Mouse (Mus musculus) heart, embryonic 15.5 days (tissue): Measurements from ENCODE around the gene Dynll2. TPM values are rescaled to one million over a fixed set of nuclear protein-coding genes. Genes with fewer than 3 reads are reported as not detected.
A peak's percentile ranks its signal among the peaks of the same experiment; 100 is the strongest.

Source experiments
- ATAC-seq: fragments of 200-750 bp; cut with Nextera tagmentation; replicated peaks from 2 replicates; pipeline ENCODE4 v1.8.0; 2017; ENCODE audit warnings: low read depth, moderate TSS enrichment; ENCODE audit not compliant: insufficient number of reproducible peaks, insufficient read depth, low FRiP score
- H3K27ac ChIP-seq: fragments of 300-500 bp; sonication (generic); 2 replicates; pipeline ENCODE4 v1.5.1; 2015; ENCODE audit warnings: mild to moderate bottlenecking, inconsistent platforms
- H3K27me3 ChIP-seq: fragments of 300-500 bp; sonication (generic); 2 replicates; pipeline ENCODE4 v1.6.1; 2015; ENCODE audit warnings: inconsistent platforms
- H3K36me3 ChIP-seq: fragments of 300-500 bp; sonication (generic); 2 replicates; pipeline ENCODE4 v1.6.1; 2015; ENCODE audit warnings: mild to moderate bottlenecking, inconsistent platforms
- H3K4me1 ChIP-seq: fragments of 300-500 bp; sonication (generic); replicated peaks from 2 replicates; pipeline ENCODE4 v1.6.1; 2015; ENCODE audit warnings: inconsistent platforms
- H3K4me2 ChIP-seq: fragments of 300-500 bp; sonication (generic); 2 replicates; pipeline ENCODE4 v1.6.1; 2015; ENCODE audit warnings: inconsistent platforms, mild to moderate bottlenecking, moderate library complexity
- H3K4me3 ChIP-seq: fragments of 300-500 bp; sonication (generic); 2 replicates; pipeline ENCODE4 v1.5.1; 2015; ENCODE audit warnings: mild to moderate bottlenecking, inconsistent platforms
- H3K9ac ChIP-seq: fragments of 300-500 bp; sonication (generic); 2 replicates; pipeline ENCODE4 v1.6.1; 2015; ENCODE audit warnings: mild to moderate bottlenecking, inconsistent platforms
- H3K9me3 ChIP-seq: fragments of 300-500 bp; sonication (generic); replicated peaks from 2 replicates; pipeline ENCODE4 v1.6.1; 2016; ENCODE audit warnings: inconsistent platforms
- WGBS: fragments of 180-500 bp; shearing (Covaris S2); methylation state at CpG from one replicate; pipeline ENCODE4 v1.1.7; 2015; ENCODE audit warnings: mixed read lengths; 5-methylcytosine and 5-hydroxymethylcytosine counted together
- polyA plus RNA-seq: library from polyadenylated mRNA; unstranded; fragments of >200 nt; fragmentation: Nextera tagmentation; extraction: Ambion mirVana; gene quantifications from 2 replicates; pipeline ENCODE4 v1.2.1, GENCODE M21; 2015

Gene Dynll2
- polyA plus RNA-seq, 1 experiment from 2014 or later = 23.1 TPM

DNA sequence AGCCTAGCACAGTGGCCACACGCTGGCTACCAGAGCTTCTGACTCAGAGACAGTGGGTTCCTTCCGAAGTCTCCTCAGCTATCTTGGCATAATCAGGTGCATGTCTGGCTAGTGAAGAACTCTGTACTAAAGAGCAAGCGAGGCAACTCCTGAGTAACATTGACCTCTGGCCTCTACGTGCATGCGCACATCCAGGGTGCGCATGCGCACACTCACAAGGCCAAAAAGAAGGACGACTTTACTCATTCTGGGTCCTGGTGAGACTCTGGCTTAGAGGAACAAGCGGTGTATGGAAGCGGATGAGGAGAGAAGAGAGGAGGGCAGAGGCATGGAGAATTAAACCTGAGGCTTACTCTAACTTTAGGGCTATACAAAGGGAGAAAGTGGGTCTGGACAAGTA is 26.3 kb upstream of the Dynll2 start:
- no peak overlapping the region for H3K9ac ChIP-seq
- H3K36me3 ChIP-seq = no peaks in the 10 kb centered on the region
- ATAC-seq = no peak
- no peaks in the 10 kb centered on the region for H3K27me3 ChIP-seq
- no peak overlapping the region for H3K4me2 ChIP-seq
- H3K27ac ChIP-seq = no peak overlapping the region
- H3K4me3 ChIP-seq = no peak overlapping the region
- peaks cover 23% of the 10 kb centered on the region for H3K4me1 ChIP-seq
- WGBS = 89% methylated on average over 10 of the region's 10 CpGs
- no peaks in the 10 kb centered on the region for H3K9me3 ChIP-seq

DNA sequence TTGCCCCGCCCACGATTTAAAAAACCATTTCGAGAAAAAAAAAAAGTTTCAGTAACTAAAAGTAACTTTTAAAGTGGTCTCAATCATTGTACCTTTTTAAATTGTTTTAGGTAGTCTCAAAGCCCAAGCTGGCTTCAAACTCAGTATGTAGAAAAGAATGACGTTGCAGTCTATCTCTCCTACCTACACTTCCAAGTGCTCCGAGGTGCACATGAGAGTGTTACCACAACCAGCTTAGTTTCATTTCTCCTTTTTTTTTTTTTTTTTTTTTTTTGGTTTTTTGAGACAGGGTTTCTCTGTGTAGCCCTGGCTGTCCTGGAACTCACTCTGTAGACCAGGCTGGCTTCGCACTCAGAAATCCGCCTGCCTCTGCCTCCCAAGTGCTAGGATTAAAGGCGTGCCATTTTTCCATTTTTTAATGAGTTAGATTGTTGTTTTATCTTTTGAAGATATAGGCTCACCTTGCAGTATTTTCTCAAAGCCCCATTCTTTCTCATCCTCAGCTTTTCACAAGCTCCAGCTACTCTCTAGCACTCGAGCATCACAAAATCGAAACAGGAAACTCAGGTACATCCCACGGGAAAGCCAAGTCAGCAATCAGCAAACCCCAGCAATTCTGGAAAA is 25.4 kb upstream of the Dynll2 start:
- ATAC-seq = no peak
- no peaks in the 10 kb centered on the region for H3K36me3 ChIP-seq
- no peak overlapping the region for H3K9ac ChIP-seq
- H3K4me3 ChIP-seq = no peak overlapping the region
- H3K4me2 ChIP-seq = no peak overlapping the region
- H3K4me1 ChIP-seq = peaks cover 24% of the 10 kb centered on the region
- H3K27ac ChIP-seq = no peak overlapping the region
- no peaks in the 10 kb centered on the region for H3K27me3 ChIP-seq
- no peaks in the 10 kb centered on the region for H3K9me3 ChIP-seq
- 82% methylated on average over 11 of the region's 11 CpGs for WGBS

GRCm38 (mm10) chr11:88011914-88012419 is 24.6 kb upstream of the Dynll2 start:
- H3K9me3 ChIP-seq = no peaks in the 10 kb centered on the region
- ATAC-seq = no peak
- H3K27ac ChIP-seq = no peak overlapping the region
- H3K4me2 ChIP-seq = no peak overlapping the region
- H3K4me1 ChIP-seq = peaks cover 24% of the 10 kb centered on the region
- H3K36me3 ChIP-seq = no peaks in the 10 kb centered on the region
- H3K4me3 ChIP-seq = no peak overlapping the region
- no peaks in the 10 kb centered on the region for H3K27me3 ChIP-seq
- WGBS = 74% methylated on average over 7 of the region's 7 CpGs
- H3K9ac ChIP-seq = no peak overlapping the region

DNA sequence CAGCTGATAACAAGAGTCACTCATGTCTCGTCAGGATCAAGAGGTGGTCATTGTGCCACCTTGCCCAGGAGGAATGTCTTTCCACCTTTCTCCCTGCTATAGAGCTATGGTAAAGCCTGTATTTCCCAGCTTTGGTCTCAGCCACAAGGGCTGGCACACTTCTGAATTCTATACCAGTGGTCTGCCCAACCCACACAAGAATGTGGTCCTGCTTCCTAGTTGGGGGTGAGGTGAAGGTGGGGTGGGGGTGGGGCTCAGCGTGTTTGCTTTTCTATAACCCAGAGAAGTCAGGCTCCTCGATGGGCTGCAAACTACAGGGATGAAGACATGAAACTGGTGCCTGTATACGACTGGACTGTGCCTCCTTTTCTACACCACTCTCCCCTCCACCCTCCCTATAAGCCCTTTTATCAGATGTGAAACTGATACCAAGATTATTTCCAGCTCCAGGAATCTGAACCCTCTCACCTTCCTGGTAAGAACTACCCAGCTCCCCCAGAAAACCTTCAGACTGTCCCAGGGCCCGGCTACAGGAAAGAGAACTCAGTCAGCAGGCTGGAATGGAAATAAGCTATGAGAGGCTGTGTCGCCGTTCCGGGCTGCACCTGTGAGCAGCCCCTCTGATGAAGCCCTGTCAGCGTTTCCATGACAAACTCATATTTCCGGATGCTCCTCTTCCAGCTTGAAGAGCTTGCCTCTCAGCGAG is 24.0 kb upstream of the Dynll2 start:
- 48% methylated on average over 11 of the region's 11 CpGs for WGBS
- peaks cover 24% of the 10 kb centered on the region for H3K4me1 ChIP-seq
- H3K36me3 ChIP-seq = no peaks in the 10 kb centered on the region
- H3K9ac ChIP-seq = no peak overlapping the region
- no peak overlapping the region for H3K4me2 ChIP-seq
- H3K27me3 ChIP-seq = no peaks in the 10 kb centered on the region
- ATAC-seq = no peak
- H3K27ac ChIP-seq = no peak overlapping the region
- H3K9me3 ChIP-seq = no peaks in the 10 kb centered on the region
- no peak overlapping the region for H3K4me3 ChIP-seq

- H3K36me3 ChIP-seq = no peaks in the 10 kb centered on the region
- H3K9me3 ChIP-seq = no peaks in the 10 kb centered on the region
- peak overlapping the region; percentile 59 for H3K4me2 ChIP-seq
- H3K27ac ChIP-seq = no peak overlapping the region
- no peak overlapping the region for H3K9ac ChIP-seq
- 16% methylated on average over 16 of the region's 16 CpGs for WGBS
- peak overlapping the region; percentile 33 for H3K4me3 ChIP-seq
- ATAC-seq = peak; percentile 35; the same call in 1 of the 2 replicates
- no peaks in the 10 kb centered on the region for H3K27me3 ChIP-seq
- H3K4me1 ChIP-seq = peaks cover 24% of the 10 kb centered on the region
These were observed 22.3 kb upstream of the Dynll2 start for GRCm38 (mm10) chr11:88009542-88010190.

- H3K36me3 ChIP-seq = no peaks in the 10 kb centered on the region
- no peaks in the 10 kb centered on the region for H3K9me3 ChIP-seq
- no peaks in the 10 kb centered on the region for H3K27me3 ChIP-seq
- no peak for ATAC-seq
- no peak overlapping the region for H3K9ac ChIP-seq
- no peak overlapping the region for H3K27ac ChIP-seq
- H3K4me2 ChIP-seq = no peak overlapping the region
- peaks cover 24% of the 10 kb centered on the region for H3K4me1 ChIP-seq
- no peak overlapping the region for H3K4me3 ChIP-seq
- 43% methylated on average over 1 of the region's 1 CpGs for WGBS
These were observed 21.3 kb upstream of the Dynll2 start for GRCm38 (mm10) chr11:88008641-88009040.

- no peaks in the 10 kb centered on the region for H3K9me3 ChIP-seq
These were observed 16.8 kb upstream of the Dynll2 start for GRCm38 (mm10) chr11:88004123-88004522.

DNA sequence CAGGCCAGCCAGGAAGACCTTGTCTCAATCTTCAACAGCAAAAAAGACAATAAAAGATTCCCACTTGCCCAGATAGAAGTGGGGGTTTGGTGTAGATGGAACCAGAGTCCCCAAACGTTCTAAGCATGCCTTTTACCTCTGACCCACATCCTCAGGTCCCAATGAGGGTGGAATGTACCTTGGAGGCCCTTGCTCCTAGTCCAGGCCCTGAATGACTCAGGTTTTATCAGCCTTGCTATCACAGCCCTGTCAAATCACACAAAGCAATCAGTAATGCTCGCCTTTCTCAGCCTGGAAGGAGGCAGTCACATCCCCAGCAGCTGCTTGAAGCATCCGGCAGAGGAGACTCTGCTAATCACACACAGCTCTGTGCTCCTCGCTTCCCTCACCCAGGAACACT is 15.4 kb upstream of the Dynll2 start:
- 33% methylated on average over 4 of the region's 4 CpGs for WGBS
- H3K9ac ChIP-seq = no peak overlapping the region
- no peaks in the 10 kb centered on the region for H3K27me3 ChIP-seq
- no peaks in the 10 kb centered on the region for H3K9me3 ChIP-seq
- no peaks in the 10 kb centered on the region for H3K36me3 ChIP-seq
- H3K4me1 ChIP-seq = no peaks in the 10 kb centered on the region
- H3K4me2 ChIP-seq = no peak overlapping the region
- H3K4me3 ChIP-seq = no peak overlapping the region
- no peak overlapping the region for H3K27ac ChIP-seq
- no peak for ATAC-seq

More at GRCm38 (mm10) chr11:88004123-88004522, 16.8 kb upstream of the Dynll2 start:
- H3K36me3 ChIP-seq = no peaks in the 10 kb centered on the region
- H3K4me3 ChIP-seq = no peak overlapping the region
- H3K4me2 ChIP-seq = no peak overlapping the region
- no peaks in the 10 kb centered on the region for H3K27me3 ChIP-seq
- WGBS = 42% methylated on average over 2 of the region's 2 CpGs
- no peak overlapping the region for H3K27ac ChIP-seq
- H3K4me1 ChIP-seq = peaks cover 6% of the 10 kb centered on the region; the same call in 1 of the 2 replicates
- no peak for ATAC-seq
- no peak overlapping the region for H3K9ac ChIP-seq

GRCm38 (mm10) chr11:87999751-88000150 is 12.4 kb upstream of the Dynll2 start:
- H3K27ac ChIP-seq = no peak overlapping the region
- no peak overlapping the region for H3K4me3 ChIP-seq
- no peaks in the 10 kb centered on the region for H3K9me3 ChIP-seq
- no peaks in the 10 kb centered on the region for H3K4me1 ChIP-seq
- ATAC-seq = no peak
- no peaks in the 10 kb centered on the region for H3K27me3 ChIP-seq
- no peak overlapping the region for H3K4me2 ChIP-seq
- 85% methylated on average over 5 of the region's 5 CpGs for WGBS
- H3K36me3 ChIP-seq = no peaks in the 10 kb centered on the region
- H3K9ac ChIP-seq = no peak overlapping the region

GRCm38 (mm10) chr11:87991806-87992205 is 4.5 kb upstream of the Dynll2 start:
- Histone ChIP-seq H3K9ac (no peak overlapping the region), H3K4me2 (no peak overlapping the region), H3K4me3 (no peak overlapping the region), H3K27ac (no peak overlapping the region), H3K9me3 (no peaks in the 10 kb centered on the region), H3K27me3 (no peaks in the 10 kb centered on the region), H3K4me1 (peaks cover 5% of the 10 kb centered on the region), H3K36me3 (no peaks in the 10 kb centered on the region)
- 43% methylated on average over 4 of the region's 4 CpGs for WGBS
- no peak for ATAC-seq

- peak overlapping the region; percentile 94 for H3K27ac ChIP-seq
- no peaks in the 10 kb centered on the region for H3K27me3 ChIP-seq
- H3K9ac ChIP-seq = peak overlapping the region; percentile 56
- H3K36me3 ChIP-seq = peaks cover 10% of the 10 kb centered on the region
- H3K9me3 ChIP-seq = no peaks in the 10 kb centered on the region
- 73% methylated on average over 11 of the region's 11 CpGs for WGBS
- H3K4me1 ChIP-seq = peaks cover 34% of the 10 kb centered on the region
- peak overlapping the region; percentile 91 for H3K4me3 ChIP-seq
- no peak for ATAC-seq
- H3K4me2 ChIP-seq = peak overlapping the region; percentile 71
These were observed 528 bp upstream of the Dynll2 start for GRCm38 (mm10) chr11:87987861-87988260.
